Mouse (Mus musculus): ENCODE results near the gene Gtdc1.

GRCm38 (mm10) chr2:44569140-44569952 is 358.1 kb downstream of the Gtdc1 start:
- TF ChIP-seq EP300 (IDR thresholded peaks at IDR 0.05; ENCODE audit: low read depth) (no peak), CTCF (IDR thresholded peaks at IDR 0.05; ENCODE audit: low read depth) (no peak)

Data from heart, postnatal 0 days (tissue).